Mouse (Mus musculus) stomach, embryonic 15.5 days (tissue): ENCODE data around the gene Elk4. TPM values are rescaled to one million over a fixed set of nuclear protein-coding genes. Genes with fewer than 3 reads are reported as not detected.

Source experiments
- ATAC-seq: fragments of 200-750 bp; cut with Nextera tagmentation; 2 replicates; pipeline ENCODE4 v1.8.0; 2017; ENCODE audit warnings: low read depth, moderate number of reproducible peaks, moderate TSS enrichment; ENCODE audit not compliant: insufficient read depth, low FRiP score
- H3K27ac ChIP-seq: fragments of 300-500 bp; sonication (generic); 2 replicates; pipeline ENCODE4 v1.5.1; 2015; ENCODE audit warnings: mild to moderate bottlenecking, inconsistent platforms
- H3K27me3 ChIP-seq: fragments of 300-500 bp; sonication (generic); replicated peaks from 2 replicates; pipeline ENCODE4 v1.6.1; 2015; ENCODE audit warnings: inconsistent platforms
- H3K36me3 ChIP-seq: fragments of 300-500 bp; sonication (generic); 2 replicates; pipeline ENCODE4 v1.6.1; 2015; ENCODE audit warnings: inconsistent platforms
- H3K4me1 ChIP-seq: fragments of 300-500 bp; sonication (generic); 2 replicates; pipeline ENCODE4 v1.6.1; 2015; ENCODE audit warnings: inconsistent platforms
- H3K4me2 ChIP-seq: fragments of 300-500 bp; sonication (generic); 2 replicates; pipeline ENCODE4 v1.6.1; 2015; ENCODE audit warnings: mild to moderate bottlenecking, inconsistent platforms
- H3K4me3 ChIP-seq: fragments of 300-500 bp; sonication (generic); replicated peaks from 2 replicates; pipeline ENCODE4 v1.5.1; 2015; ENCODE audit warnings: inconsistent platforms
- H3K9ac ChIP-seq: fragments of 300-500 bp; sonication (generic); 2 replicates; pipeline ENCODE4 v1.6.1; 2015; ENCODE audit warnings: inconsistent platforms
- H3K9me3 ChIP-seq: fragments of 300-500 bp; sonication (generic); 2 replicates; pipeline ENCODE4 v1.6.1; 2016; ENCODE audit warnings: inconsistent platforms
- WGBS: fragments of 180-500 bp; shearing (Covaris S2); methylation state at CpG from one replicate; pipeline ENCODE4 v1.1.7; 2015; 5-methylcytosine and 5-hydroxymethylcytosine counted together
- polyA plus RNA-seq: library from polyadenylated mRNA; unstranded; fragments of >200 nt; fragmentation: Nextera tagmentation; extraction: Ambion mirVana; gene quantifications from 2 replicates; pipeline ENCODE4 v1.2.1, GENCODE M21; 2015

Gene Elk4
- polyA plus RNA-seq, 1 experiment from 2014 or later, result 20.4 TPM

GRCm38 (mm10) chr1:131990083-131990760, 17.2 kb upstream of the Elk4 start:
- no peak for ATAC-seq
- H3K27me3 ChIP-seq, result no peaks in the 10 kb centered on the region
- H3K27ac ChIP-seq, result no peak overlapping the region
- WGBS, result 80% methylated on average over 9 of the region's 9 CpGs
- H3K4me1 ChIP-seq, result no peaks in the 10 kb centered on the region
- no peak overlapping the region for H3K4me2 ChIP-seq
- H3K9ac ChIP-seq, result no peak overlapping the region
- no peaks in the 10 kb centered on the region for H3K36me3 ChIP-seq
- no peaks in the 10 kb centered on the region for H3K9me3 ChIP-seq
- H3K4me3 ChIP-seq, result no peak overlapping the region

DNA sequence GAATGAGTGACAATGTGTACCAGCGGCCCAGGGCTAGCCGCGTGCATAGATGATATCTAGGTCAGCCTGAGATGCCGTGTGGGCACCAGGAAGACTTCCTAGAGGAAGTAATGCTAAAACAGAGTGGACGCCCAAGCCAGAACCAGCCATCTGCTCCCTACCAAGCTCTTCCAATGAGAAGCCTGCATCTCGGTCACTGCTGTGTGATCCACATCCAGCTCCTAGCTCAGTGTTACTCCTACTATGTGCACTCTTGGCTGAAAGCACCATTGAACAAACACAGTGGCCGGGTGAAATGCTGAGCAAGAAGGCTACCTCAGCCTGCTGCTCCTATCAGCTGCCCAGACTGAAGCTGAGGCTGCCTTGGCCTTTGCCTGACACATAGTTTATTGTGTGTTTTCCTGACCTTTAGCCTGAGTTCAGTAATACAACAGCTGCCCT, 14.8 kb upstream of the Elk4 start:
- no peaks in the 10 kb centered on the region for H3K36me3 ChIP-seq
- H3K27ac ChIP-seq, result no peak overlapping the region
- H3K4me3 ChIP-seq, result no peak overlapping the region
- H3K4me1 ChIP-seq, result no peaks in the 10 kb centered on the region
- 69% methylated on average over 7 of the region's 7 CpGs for WGBS
- no peak for ATAC-seq
- no peak overlapping the region for H3K4me2 ChIP-seq
- no peaks in the 10 kb centered on the region for H3K27me3 ChIP-seq
- H3K9me3 ChIP-seq, result no peaks in the 10 kb centered on the region
- no peak overlapping the region for H3K9ac ChIP-seq

- ATAC-seq, result no peak
- WGBS, result 81% methylated on average over 12 of the region's 12 CpGs
- no peak overlapping the region for H3K9ac ChIP-seq
- H3K27me3 ChIP-seq, result no peaks in the 10 kb centered on the region
- H3K27ac ChIP-seq, result no peak overlapping the region
- H3K4me3 ChIP-seq, result no peak overlapping the region
- H3K4me1 ChIP-seq, result no peaks in the 10 kb centered on the region
- no peaks in the 10 kb centered on the region for H3K9me3 ChIP-seq
- no peaks in the 10 kb centered on the region for H3K36me3 ChIP-seq
- H3K4me2 ChIP-seq, result no peak overlapping the region
Observed at GRCm38 (mm10) chr1:131993169-131994040, 14.0 kb upstream of the Elk4 start.

DNA sequence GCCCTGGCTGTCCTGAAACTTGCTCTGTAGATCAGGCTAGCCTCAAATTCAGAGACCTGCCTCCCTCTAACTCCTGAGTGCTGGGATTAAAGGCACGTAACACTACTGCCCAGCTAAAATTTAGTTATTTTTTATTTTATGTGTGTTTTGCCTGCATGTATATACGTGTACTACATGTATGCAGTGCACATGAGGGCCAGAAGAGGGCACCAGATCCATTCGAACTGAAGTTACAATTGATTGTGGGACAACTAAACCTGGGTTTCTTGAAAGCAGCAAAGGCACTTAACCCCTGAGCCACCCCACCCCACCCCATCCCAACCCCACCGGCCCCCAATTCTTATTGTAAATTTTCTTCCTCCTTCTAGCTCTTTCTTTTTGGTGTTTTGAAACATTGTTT, 12.3 kb upstream of the Elk4 start:
- H3K9ac ChIP-seq, result no peak overlapping the region
- no peak overlapping the region for H3K4me3 ChIP-seq
- H3K27ac ChIP-seq, result no peak overlapping the region
- ATAC-seq, result no peak
- no peaks in the 10 kb centered on the region for H3K36me3 ChIP-seq
- 41% methylated on average over 4 of the region's 4 CpGs for WGBS
- H3K4me1 ChIP-seq, result no peaks in the 10 kb centered on the region
- H3K9me3 ChIP-seq, result no peaks in the 10 kb centered on the region
- no peak overlapping the region for H3K4me2 ChIP-seq
- no peaks in the 10 kb centered on the region for H3K27me3 ChIP-seq

- Histone ChIP-seq H3K4me3 (no peak overlapping the region), H3K36me3 (no peaks in the 10 kb centered on the region), H3K27me3 (no peaks in the 10 kb centered on the region), H3K9me3 (no peaks in the 10 kb centered on the region), H3K9ac (no peak overlapping the region), H3K4me2 (no peak overlapping the region), H3K27ac (no peak overlapping the region), H3K4me1 (no peaks in the 10 kb centered on the region)
- ATAC-seq, result no peak
Observed at GRCm38 (mm10) chr1:132000506-132000905, 6.9 kb upstream of the Elk4 start.

- Histone ChIP-seq H3K9ac (no peak overlapping the region), H3K27ac (no peak overlapping the region), H3K9me3 (no peaks in the 10 kb centered on the region), H3K36me3 (no peaks in the 10 kb centered on the region), H3K4me3 (no peak overlapping the region), H3K4me2 (no peak overlapping the region), H3K4me1 (peaks cover 5% of the 10 kb centered on the region; the same call in 1 of the 2 replicates), H3K27me3 (no peaks in the 10 kb centered on the region)
- ATAC-seq, result no peak
- 78% methylated on average over 4 of the region's 4 CpGs for WGBS
Observed at GRCm38 (mm10) chr1:132001880-132002330, 5.5 kb upstream of the Elk4 start.

DNA sequence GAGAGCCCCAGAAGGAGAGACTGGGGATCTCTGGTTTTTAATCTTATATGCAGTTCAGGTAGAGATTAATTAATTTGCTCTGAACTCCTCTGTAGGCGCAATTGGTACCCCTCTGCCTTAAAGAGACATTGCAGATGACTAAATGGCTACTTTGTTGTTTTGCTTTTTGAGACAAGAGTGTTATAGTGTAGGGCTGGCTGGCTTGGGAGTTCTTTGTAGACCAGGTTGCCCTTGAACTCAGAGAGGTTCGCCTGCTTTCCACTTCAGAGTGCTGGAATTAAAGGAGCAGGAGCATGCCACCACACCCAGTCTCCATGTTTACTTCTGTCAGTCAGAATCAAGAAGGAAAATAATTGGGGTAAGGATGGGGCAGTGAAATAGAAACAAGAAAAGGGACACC, 4.3 kb upstream of the Elk4 start:
- no peak overlapping the region for H3K9ac ChIP-seq
- no peaks in the 10 kb centered on the region for H3K9me3 ChIP-seq
- no peak overlapping the region for H3K27ac ChIP-seq
- no peak overlapping the region for H3K4me2 ChIP-seq
- 60% methylated on average over 2 of the region's 2 CpGs for WGBS
- no peaks in the 10 kb centered on the region for H3K36me3 ChIP-seq
- no peaks in the 10 kb centered on the region for H3K27me3 ChIP-seq
- H3K4me3 ChIP-seq, result no peak overlapping the region
- no peak for ATAC-seq
- peaks cover 5% of the 10 kb centered on the region; the same call in 1 of the 2 replicates for H3K4me1 ChIP-seq

DNA sequence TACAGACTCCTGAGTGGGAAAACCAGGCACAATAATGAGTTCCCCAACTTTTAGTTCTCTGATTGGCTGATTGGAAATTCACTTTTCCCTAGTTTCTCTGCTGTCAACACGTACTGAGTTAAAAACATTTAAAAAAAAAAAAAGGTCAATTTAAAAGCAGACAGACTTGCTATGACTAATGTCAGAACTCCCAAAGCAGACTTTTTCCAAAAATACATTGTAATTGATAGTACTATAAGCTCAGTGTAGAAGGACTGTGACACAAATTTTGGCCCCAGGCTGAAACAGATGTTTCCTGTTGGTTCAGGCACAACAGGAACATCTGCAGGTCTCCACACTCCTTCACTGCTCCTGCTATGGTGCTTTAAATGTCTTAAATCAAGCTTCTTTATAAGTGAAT, 3.6 kb upstream of the Elk4 start:
- Histone ChIP-seq H3K27me3 (no peaks in the 10 kb centered on the region), H3K9me3 (no peaks in the 10 kb centered on the region), H3K9ac (no peak overlapping the region), H3K4me2 (no peak overlapping the region), H3K36me3 (no peaks in the 10 kb centered on the region), H3K4me3 (no peak overlapping the region), H3K27ac (no peak overlapping the region), H3K4me1 (peaks cover 5% of the 10 kb centered on the region; the same call in 1 of the 2 replicates)
- ATAC-seq, result no peak
- 53% methylated on average over 1 of the region's 1 CpGs for WGBS

DNA sequence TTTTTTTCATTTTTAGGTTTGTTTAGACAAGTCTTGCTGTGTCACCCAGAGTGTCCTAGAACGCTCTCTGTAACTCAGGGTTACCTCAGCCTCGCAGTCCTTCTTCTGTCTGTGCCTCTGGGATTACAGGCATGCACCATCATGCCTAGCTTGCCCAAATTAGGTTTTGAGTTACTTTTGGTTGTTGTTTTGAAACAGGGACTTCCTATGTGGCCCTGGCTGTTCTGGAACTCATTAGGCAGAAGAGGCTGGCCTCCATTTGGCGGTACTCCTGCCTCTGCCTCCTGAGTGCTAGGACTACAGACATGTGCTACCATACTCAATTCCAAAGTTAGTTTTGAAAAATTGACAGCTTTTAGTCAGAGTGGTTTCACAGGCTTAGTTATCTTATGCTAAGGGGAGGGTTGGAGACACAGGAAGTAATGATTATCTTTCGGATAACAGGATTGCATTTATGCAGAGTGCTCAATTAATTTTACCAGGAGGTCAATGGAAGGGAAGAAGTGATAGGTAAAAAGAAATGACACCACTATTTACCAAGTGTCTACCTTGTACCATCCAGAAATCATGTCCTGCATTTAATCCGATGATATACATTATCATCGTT, 2.7 kb upstream of the Elk4 start:
- no peak overlapping the region for H3K9ac ChIP-seq
- no peak overlapping the region for H3K4me2 ChIP-seq
- no peaks in the 10 kb centered on the region for H3K27me3 ChIP-seq
- 83% methylated on average over 6 of the region's 6 CpGs for WGBS
- H3K36me3 ChIP-seq, result no peaks in the 10 kb centered on the region
- peaks cover 7% of the 10 kb centered on the region; the same call in 1 of the 2 replicates for H3K4me1 ChIP-seq
- peak overlapping the region; percentile 40; the same call in 1 of the 2 replicates for H3K27ac ChIP-seq
- ATAC-seq, result no peak
- H3K9me3 ChIP-seq, result no peaks in the 10 kb centered on the region
- H3K4me3 ChIP-seq, result no peak overlapping the region

DNA sequence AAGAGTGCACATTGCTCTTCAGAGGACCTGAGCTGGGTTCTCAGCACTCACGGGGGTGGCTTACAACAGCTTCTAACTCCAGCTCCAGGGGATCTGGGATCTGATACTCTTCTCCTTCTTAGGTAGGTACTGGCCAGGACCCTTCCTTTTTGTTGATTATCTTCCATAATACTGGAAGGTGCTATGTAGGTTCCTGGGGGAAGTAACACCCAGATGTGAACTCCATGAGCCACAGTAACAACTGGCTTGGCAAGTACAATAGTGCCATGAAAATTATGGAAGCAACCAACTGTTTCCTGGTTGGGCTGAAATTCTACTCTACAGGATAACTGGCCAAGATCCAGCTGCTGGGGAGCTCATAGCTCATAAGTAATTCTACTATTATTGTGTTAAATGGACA, 1.9 kb upstream of the Elk4 start:
- Histone ChIP-seq H3K4me3 (no peak overlapping the region), H3K9me3 (no peaks in the 10 kb centered on the region), H3K27ac (no peak overlapping the region), H3K9ac (no peak overlapping the region), H3K36me3 (no peaks in the 10 kb centered on the region), H3K27me3 (no peaks in the 10 kb centered on the region), H3K4me1 (peaks cover 7% of the 10 kb centered on the region; the same call in 1 of the 2 replicates), H3K4me2 (no peak overlapping the region)
- no peak for ATAC-seq
- 80% methylated on average over 1 of the region's 1 CpGs for WGBS

DNA sequence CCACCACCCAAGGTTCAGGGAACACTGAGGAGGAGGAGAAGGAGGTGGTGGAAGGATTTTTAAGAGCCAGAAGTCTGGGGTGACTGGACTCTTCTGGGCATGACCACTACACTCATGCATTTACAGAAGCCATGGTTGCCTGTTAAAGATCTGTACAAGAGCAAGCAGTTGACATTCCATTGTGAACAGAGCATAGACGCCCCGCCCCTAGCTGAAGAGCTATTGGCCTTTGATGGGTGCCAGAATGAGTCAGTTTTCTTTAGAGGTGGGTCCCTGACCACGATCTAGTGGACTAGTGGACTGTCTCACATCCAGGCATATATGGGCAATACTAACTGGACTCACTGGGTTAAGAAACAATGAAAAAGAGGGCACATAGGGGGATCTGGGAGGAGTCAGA, 1.4 kb upstream of the Elk4 start:
- 78% methylated on average over 3 of the region's 3 CpGs for whole genome bisulfite sequencing
- Histone ChIP-seq H3K9ac (no peak overlapping the region), H3K4me3 (no peak overlapping the region), H3K27me3 (no peaks in the 10 kb centered on the region), H3K4me2 (no peak overlapping the region), H3K9me3 (no peaks in the 10 kb centered on the region), H3K27ac (no peak overlapping the region), H3K36me3 (no peaks in the 10 kb centered on the region), H3K4me1 (peaks cover 7% of the 10 kb centered on the region; the same call in 1 of the 2 replicates)
- no peak for ATAC-seq

- no peaks in the 10 kb centered on the region for H3K36me3 ChIP-seq
- H3K27ac ChIP-seq, result peak overlapping the region; percentile 99
- H3K9me3 ChIP-seq, result no peaks in the 10 kb centered on the region
- H3K9ac ChIP-seq, result no peak overlapping the region
- no peaks in the 10 kb centered on the region for H3K27me3 ChIP-seq
- peak overlapping the region; percentile 87 for H3K4me3 ChIP-seq
- WGBS, result 23% methylated on average over 5 of the region's 5 CpGs
- peak overlapping the region; percentile 55 for H3K4me2 ChIP-seq
- peaks cover 7% of the 10 kb centered on the region; the same call in 1 of the 2 replicates for H3K4me1 ChIP-seq
- ATAC-seq, result no peak
Observed at GRCm38 (mm10) chr1:132006721-132007120, 686 bp upstream of the Elk4 start.
